Mouse (Mus musculus) kidney, embryonic 15.5 days (tissue): Measurements from ENCODE around the gene Dph1. TPM values are rescaled to one million over a fixed set of nuclear protein-coding genes. Genes with fewer than 3 reads are reported as not detected.

ENCODE experiments used
- ATAC-seq: fragments of 200-750 bp; cut with Nextera tagmentation; replicated peaks from 2 replicates; pipeline ENCODE4 v1.8.0; 2017; ENCODE audit warnings: moderate TSS enrichment; ENCODE audit not compliant: low FRiP score
- H3K27ac ChIP-seq: fragments of 300-500 bp; sonication (generic); 2 replicates; pipeline ENCODE4 v1.5.1; 2015; ENCODE audit warnings: mild to moderate bottlenecking, inconsistent platforms
- H3K27me3 ChIP-seq: fragments of 300-500 bp; sonication (generic); 2 replicates; pipeline ENCODE4 v1.6.1; 2015; ENCODE audit warnings: inconsistent platforms
- H3K36me3 ChIP-seq: fragments of 300-500 bp; sonication (generic); 2 replicates; pipeline ENCODE4 v1.6.1; 2015; ENCODE audit warnings: inconsistent platforms
- H3K4me1 ChIP-seq: fragments of 300-500 bp; sonication (generic); 2 replicates; pipeline ENCODE4 v1.6.1; 2015; ENCODE audit warnings: inconsistent platforms
- H3K4me2 ChIP-seq: fragments of 300-500 bp; sonication (generic); 2 replicates; pipeline ENCODE4 v1.6.1; 2015; ENCODE audit warnings: moderate library complexity, mild to moderate bottlenecking, inconsistent platforms
- H3K4me3 ChIP-seq: fragments of 300-500 bp; sonication (generic); replicated peaks from 2 replicates; pipeline ENCODE4 v1.5.1; 2015; ENCODE audit warnings: mild to moderate bottlenecking, inconsistent platforms
- H3K9ac ChIP-seq: fragments of 300-500 bp; sonication (generic); 2 replicates; pipeline ENCODE4 v1.6.1; 2015; ENCODE audit warnings: mild to moderate bottlenecking, inconsistent platforms
- H3K9me3 ChIP-seq: fragments of 300-500 bp; sonication (generic); replicated peaks from 2 replicates; pipeline ENCODE4 v1.6.1; 2016; ENCODE audit warnings: inconsistent platforms
- WGBS: fragments of 180-500 bp; shearing (Covaris S2); methylation state at CpG from one replicate; pipeline ENCODE4 v1.1.7; 2015; ENCODE audit warnings: mixed read lengths; 5-methylcytosine and 5-hydroxymethylcytosine counted together
- polyA plus RNA-seq: library from polyadenylated mRNA; unstranded; fragments of >200 nt; fragmentation: Nextera tagmentation; extraction: Ambion mirVana; gene quantifications from 2 replicates; pipeline ENCODE4 v1.2.1, GENCODE M21; 2015

Dph1 gene
- polyA plus RNA-seq, 1 experiment from 2014 or later, result 24.6 TPM

DNA sequence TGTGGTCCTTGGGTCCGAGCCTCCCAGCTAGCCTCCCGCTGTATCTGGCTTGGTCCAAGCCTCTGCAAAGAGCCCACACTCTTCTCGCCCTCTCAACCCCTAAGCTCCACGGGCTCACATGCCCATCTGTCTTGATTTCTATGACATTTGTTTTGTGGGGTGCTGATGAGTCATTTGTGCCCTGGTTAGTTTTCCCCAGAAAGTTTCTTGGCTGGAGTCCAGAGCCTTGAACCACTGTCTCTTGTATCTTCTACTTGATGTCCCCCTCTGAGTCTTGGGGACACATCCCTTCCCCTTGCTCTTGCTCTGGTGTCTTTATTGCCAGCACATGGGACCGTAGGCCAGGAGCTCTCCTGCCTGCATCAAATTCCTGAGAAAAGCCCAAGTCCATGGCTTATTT lies 8.9 kb upstream of the Dph1 start:
- 78% methylated on average over 5 of the region's 5 CpGs for WGBS
- ATAC-seq, result no peak
- H3K9me3 ChIP-seq, result no peaks in the 10 kb centered on the region

DNA sequence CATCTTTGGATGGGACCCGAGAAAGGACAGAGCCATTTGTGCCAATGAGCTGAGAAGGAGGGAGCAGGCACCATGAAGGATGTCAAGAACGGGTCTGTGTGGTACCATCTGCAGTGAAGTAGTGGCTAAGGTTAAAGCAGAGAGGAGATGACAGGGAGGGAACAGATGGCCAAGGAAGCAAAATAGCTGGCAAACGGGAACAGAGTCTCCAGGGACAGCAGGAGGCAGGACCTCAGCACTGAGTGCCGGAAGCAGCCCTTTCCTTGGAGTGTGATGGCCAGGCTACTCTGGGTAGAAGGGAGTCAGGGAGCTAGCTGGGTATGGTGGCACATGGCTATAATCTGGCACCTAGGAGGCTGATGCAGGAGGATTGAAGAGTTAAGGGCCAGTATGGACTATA lies 7.8 kb upstream of the Dph1 start:
- H3K4me3 ChIP-seq, result no peak overlapping the region
- no peak overlapping the region for H3K4me2 ChIP-seq
- H3K36me3 ChIP-seq, result no peaks in the 10 kb centered on the region
- WGBS, result 63% methylated on average over 4 of the region's 4 CpGs
- no peak for ATAC-seq
- H3K27me3 ChIP-seq, result peaks cover 56% of the 10 kb centered on the region
- no peaks in the 10 kb centered on the region for H3K9me3 ChIP-seq
- peaks cover 39% of the 10 kb centered on the region for H3K4me1 ChIP-seq
- H3K27ac ChIP-seq, result no peak overlapping the region
- no peak overlapping the region for H3K9ac ChIP-seq

More for the DNA sequence above, 8.9 kb upstream of the Dph1 start:
- peaks cover 45% of the 10 kb centered on the region for H3K27me3 ChIP-seq
- no peaks in the 10 kb centered on the region for H3K36me3 ChIP-seq
- H3K9ac ChIP-seq, result no peak overlapping the region
- H3K4me3 ChIP-seq, result no peak overlapping the region
- no peak overlapping the region for H3K27ac ChIP-seq
- H3K4me2 ChIP-seq, result no peak overlapping the region
- peaks cover 34% of the 10 kb centered on the region for H3K4me1 ChIP-seq

DNA sequence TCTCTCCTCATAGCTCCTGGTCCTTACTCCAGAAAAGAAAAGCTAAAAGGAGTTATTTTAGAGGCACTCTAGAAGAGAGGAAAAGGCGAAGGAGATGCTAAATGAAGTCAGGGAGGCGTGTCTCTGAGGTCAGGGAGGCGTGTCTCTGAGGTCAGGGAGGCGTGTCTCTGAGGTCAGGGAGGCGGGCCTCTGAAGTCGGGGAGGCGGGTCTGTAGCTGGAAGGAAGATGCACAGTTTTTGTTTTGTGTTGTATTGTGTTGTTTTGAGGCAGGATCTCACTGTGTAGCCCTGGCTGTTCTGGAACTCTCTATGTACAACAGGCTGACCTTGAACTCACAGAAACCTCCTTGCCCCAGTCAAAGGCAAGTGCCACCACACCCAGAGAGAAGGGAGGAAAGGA lies 6.9 kb upstream of the Dph1 start:
- Histone ChIP-seq H3K9ac (no peak overlapping the region), H3K9me3 (no peaks in the 10 kb centered on the region), H3K36me3 (no peaks in the 10 kb centered on the region), H3K4me1 (peaks cover 48% of the 10 kb centered on the region), H3K27me3 (peaks cover 65% of the 10 kb centered on the region), H3K4me2 (no peak overlapping the region), H3K27ac (no peak overlapping the region), H3K4me3 (no peak overlapping the region)
- ATAC-seq, result no peak
- WGBS, result 47% methylated on average over 7 of the region's 7 CpGs

DNA sequence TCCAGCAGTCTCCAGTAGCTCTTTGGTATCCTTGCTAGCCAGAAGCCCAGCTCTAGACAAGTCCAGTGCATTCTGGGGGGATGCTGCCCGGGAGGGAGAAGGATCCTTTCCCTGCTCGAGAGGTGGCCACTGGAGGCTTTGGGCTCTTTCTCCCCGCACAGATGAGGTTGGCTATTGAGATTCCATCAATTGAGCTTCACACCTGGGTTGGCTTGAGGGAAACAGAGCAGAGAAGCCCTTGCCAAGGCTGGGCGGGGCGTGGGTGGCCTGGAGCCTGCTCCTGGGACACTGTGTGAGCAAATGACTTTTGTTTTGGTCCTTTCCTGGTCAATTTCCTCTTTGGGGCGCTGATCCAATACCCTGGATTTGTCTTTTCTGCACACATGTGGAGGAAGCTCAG lies 5.1 kb upstream of the Dph1 start:
- peaks cover 81% of the 10 kb centered on the region for H3K27me3 ChIP-seq
- H3K4me2 ChIP-seq, result no peak overlapping the region

DNA sequence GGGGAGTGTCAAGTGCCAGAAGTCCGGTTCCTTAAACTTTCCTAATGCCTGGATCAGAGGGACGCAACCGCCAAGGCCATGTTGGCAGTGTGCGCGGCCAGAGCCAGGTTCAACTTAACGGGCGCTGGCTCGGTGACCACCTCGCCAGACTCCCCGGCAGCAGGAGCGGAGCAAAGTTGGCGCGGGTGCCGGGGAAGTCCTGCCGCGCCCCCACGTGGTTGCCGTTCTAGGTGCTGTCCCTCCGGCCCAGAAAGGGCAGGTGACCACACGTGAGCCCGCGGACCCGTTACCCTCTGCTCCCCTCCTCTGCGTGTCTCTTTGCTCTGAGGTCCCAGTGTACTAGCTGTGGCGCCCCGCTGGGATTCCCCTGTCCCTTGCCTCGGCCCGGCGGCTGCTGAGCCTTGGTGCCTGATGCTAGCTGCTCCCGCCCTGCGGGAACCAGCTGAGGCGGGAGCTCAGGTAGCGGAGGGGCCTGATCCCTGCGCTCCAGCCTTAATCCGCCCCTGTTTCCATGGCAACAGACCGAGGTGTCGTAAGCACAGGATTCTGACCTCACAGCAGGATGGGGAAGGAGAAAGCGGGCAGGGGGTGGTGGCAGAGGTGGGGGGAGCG lies 3.9 kb upstream of the Dph1 start:
- H3K4me3 ChIP-seq, result peak overlapping the region; percentile 60
- WGBS, result 0% methylated on average over 39 of the region's 39 CpGs
- no peak overlapping the region for H3K27ac ChIP-seq
- no peaks in the 10 kb centered on the region for H3K36me3 ChIP-seq
- peak overlapping the region; percentile 89 for H3K4me2 ChIP-seq
- ATAC-seq, result peak; percentile 40
- peaks cover 74% of the 10 kb centered on the region for H3K27me3 ChIP-seq
- peaks cover 49% of the 10 kb centered on the region for H3K4me1 ChIP-seq
- H3K9ac ChIP-seq, result peak overlapping the region; percentile 42
- H3K9me3 ChIP-seq, result no peaks in the 10 kb centered on the region

More for the DNA sequence above, 5.1 kb upstream of the Dph1 start:
- no peak for ATAC-seq
- no peak overlapping the region for H3K9ac ChIP-seq
- H3K36me3 ChIP-seq, result no peaks in the 10 kb centered on the region
- H3K4me3 ChIP-seq, result no peak overlapping the region
- 48% methylated on average over 6 of the region's 6 CpGs for WGBS
- H3K9me3 ChIP-seq, result no peaks in the 10 kb centered on the region
- peaks cover 48% of the 10 kb centered on the region for H3K4me1 ChIP-seq
- H3K27ac ChIP-seq, result no peak overlapping the region

DNA sequence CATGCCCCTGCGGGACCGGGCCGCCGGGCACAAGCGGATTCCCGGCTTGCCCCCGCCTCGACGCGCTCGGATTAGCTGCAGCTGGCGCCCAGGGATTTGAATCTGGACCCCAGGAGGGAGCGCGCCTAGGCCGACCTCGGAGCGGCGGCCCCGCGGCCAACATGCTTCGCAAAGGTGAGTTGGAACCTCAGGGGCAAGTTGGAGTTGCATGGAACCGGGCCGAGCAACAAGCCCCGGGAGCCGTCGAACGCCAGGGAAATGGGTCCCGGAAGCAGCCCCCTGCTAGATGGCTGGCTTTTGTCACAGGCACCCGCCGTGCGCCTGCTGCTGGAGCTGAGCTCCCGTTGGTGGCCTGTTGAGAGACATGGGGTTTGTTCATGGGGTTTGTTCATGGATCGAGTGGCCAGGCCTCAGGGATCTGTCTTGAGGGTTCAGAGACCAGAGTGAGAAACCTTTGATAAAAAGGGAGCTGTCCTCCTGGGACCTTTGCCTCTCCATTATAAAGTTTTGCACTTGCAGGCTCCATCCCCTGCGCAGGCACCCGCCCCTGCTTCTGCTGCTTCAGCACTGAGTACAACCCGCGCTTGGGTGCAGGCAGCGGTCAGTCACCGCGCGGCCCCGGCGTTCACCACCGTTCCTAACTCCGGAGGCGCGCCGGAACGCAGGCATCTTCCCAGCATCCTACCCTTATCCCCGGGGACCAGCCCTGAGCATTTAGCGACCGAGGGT lies 3.2 kb upstream of the Dph1 start:
- peak overlapping the region; percentile 89 for H3K4me2 ChIP-seq
- peaks cover 55% of the 10 kb centered on the region for H3K4me1 ChIP-seq
- H3K4me3 ChIP-seq, result peak overlapping the region; percentile 60
- no peaks in the 10 kb centered on the region for H3K36me3 ChIP-seq
- H3K27ac ChIP-seq, result no peak overlapping the region
- no peaks in the 10 kb centered on the region for H3K9me3 ChIP-seq
- peaks cover 74% of the 10 kb centered on the region for H3K27me3 ChIP-seq
- peak overlapping the region; percentile 42 for H3K9ac ChIP-seq
- under 1% methylated on average over 52 of the region's 52 CpGs for WGBS
- ATAC-seq, result no peak

DNA sequence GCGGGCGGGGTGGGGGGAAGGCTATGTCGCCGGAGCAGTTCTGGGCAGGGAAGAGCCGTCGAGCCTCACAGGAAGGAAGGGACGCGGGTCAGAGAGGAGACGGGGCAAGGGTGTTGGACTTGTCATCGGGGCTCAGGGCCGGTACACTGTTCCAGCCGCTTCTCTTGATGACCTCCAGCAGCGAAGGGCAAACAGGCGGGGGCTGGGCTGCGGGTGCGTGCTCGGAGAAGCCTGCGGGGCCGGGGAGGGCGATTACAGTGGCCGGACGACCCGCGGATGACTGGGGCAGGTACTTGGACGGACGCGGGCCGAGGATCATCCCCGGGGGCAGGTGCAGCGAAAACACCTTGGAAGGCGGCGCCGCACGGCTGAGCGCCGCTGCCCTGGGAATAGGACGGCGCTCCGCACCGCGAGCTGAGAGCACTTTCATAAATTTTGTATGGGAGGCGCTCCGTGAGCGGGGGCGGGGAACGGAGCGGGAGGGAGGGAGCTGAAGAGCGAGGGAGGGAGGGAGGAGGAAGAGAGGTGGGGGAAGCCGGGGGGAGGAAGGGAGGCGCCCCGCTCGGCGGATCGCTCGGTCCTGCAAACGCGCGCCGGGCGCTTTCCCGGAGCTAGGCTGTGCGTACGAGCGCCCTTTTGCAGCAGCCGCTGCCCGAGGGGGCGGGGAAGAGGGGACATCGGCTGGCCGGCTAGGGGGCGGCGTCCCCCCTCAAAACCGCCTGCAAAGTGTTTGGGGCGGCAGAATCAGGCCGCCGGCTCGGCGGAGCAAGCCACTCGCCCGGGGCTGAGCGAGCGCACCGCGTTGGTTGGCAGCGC lies 2.4 kb upstream of the Dph1 start, which contains the start of gene Rtn4rl1:
Gene Rtn4rl1, plus strand, starts transcription at position 528 of the 816 bp plus-strand sequence.
- peak within 1 kb of the TSS; percentile 42 for H3K9ac ChIP-seq

DNA sequence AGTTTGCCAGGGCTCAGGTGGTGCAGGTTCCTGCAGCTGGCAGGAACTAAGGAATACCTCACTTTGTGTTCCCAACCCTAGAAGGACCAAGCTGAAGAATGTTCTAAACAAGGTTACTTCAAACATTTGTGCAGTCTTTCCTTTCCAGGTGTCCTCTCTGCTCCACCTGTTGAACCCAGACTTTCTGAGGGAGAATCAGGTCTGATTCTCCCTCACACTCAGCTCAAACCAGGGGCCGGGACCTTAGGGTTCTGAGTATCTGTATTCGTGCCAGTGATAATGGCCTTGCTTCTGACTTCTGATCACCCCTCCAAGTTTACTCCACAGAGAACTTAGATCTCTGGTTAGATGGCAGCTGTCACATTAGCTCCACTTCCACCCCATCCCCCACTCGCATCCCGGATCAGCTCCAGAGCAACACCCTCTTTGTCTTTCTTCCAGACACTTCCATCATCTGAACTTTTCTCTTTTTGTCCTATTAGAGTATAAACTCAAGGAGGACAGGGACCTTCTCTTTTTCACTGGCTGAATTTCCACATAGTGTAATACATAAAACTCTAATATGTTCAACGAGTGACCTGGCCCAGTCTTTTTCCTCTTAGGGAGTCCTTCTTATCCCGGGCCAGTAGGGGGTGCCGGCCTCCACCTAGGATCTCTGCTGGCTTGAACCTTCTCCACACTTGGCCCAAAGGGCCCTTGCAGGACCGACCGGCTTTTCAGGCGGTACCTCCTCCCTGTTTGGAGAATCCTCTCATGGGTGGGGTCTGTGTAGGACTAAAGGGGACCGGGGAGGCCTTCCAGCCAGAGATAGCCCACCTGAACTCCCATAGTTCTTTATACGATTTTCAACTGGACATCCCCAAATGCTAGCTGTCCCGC lies 1.5 kb upstream of the Dph1 start:
- peak; percentile 40; the same call in 1 of the 2 replicates for ATAC-seq
- peaks cover 61% of the 10 kb centered on the region for H3K27me3 ChIP-seq
- H3K9me3 ChIP-seq, result no peaks in the 10 kb centered on the region
- peak overlapping the region; percentile 89 for H3K4me2 ChIP-seq
- H3K9ac ChIP-seq, result no peak overlapping the region; the same call in 1 of the 2 replicates
- peaks cover 63% of the 10 kb centered on the region for H3K4me1 ChIP-seq
- 24% methylated on average over 13 of the region's 13 CpGs for whole genome bisulfite sequencing
- H3K36me3 ChIP-seq, result no peaks in the 10 kb centered on the region
- H3K27ac ChIP-seq, result no peak overlapping the region
- peak overlapping the region; percentile 60 for H3K4me3 ChIP-seq

More for the DNA sequence above, 2.4 kb upstream of the Dph1 start, which contains the start of gene Rtn4rl1:
- Histone ChIP-seq H3K27me3 (peaks cover 68% of the 10 kb centered on the region), H3K9me3 (no peaks in the 10 kb centered on the region), H3K36me3 (no peaks in the 10 kb centered on the region), H3K4me3 (peak within 1 kb of the TSS; percentile 60), H3K27ac (no peak within 1 kb of the TSS), H3K4me1 (peaks cover 62% of the 10 kb centered on the region), H3K4me2 (peak within 1 kb of the TSS; percentile 89)
- ATAC-seq, result peak; percentile 10; the same call in 1 of the 2 replicates
- WGBS, result under 1% methylated on average over 83 of the region's 84 CpGs

DNA sequence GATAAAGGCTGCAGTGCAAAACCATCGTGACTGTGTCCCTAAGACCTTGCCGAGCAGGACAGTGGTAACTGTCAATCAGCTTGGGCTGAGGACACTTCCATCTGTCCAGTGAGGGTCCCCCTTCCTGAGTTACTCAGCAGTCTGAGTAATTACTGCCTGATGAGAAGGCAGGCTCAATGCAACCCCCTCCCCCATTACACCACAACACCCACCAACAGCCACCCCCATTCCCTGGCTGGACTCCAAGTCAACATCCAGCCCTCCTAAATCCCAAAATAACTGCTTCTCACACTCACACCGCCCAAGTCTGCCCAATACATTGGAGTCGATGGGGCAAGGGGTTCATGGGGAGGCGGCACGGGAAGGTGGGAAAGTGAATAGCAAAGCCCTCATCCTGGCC lies 800 bp upstream of the Dph1 start:
- H3K27me3 ChIP-seq, result peaks cover 55% of the 10 kb centered on the region
- no peak overlapping the region for H3K4me3 ChIP-seq
- H3K36me3 ChIP-seq, result no peaks in the 10 kb centered on the region
- no peak overlapping the region for H3K9ac ChIP-seq
- WGBS, result 67% methylated on average over 6 of the region's 6 CpGs
- ATAC-seq, result no peak
- H3K9me3 ChIP-seq, result no peaks in the 10 kb centered on the region
- H3K4me2 ChIP-seq, result no peak overlapping the region
- no peak overlapping the region for H3K27ac ChIP-seq
- peaks cover 63% of the 10 kb centered on the region for H3K4me1 ChIP-seq

DNA sequence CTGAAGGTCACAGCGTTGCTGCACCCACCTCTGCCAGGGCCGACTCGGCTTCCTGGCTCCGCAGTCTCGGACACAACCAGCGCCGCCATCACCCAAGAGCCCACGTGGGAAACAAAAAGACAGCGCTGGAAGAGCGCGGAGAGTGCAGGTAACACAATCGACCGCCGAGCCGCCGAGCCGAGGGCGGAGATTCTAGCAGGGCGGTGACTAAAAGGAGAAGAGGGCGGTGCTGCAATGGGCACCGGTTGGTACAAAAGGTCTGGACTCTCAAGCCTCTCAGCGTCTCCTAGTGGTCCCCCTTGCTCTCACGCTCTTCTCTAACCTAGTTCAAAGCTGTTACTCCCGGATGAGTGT lies 693 bp downstream of the Dph1 start:
- Histone ChIP-seq H3K27me3 (peaks cover 40% of the 10 kb centered on the region), H3K4me3 (peak overlapping the region; percentile 93), H3K9ac (peak overlapping the region; percentile 64), H3K27ac (peak overlapping the region; percentile 55), H3K4me1 (peaks cover 51% of the 10 kb centered on the region), H3K9me3 (no peaks in the 10 kb centered on the region), H3K36me3 (no peaks in the 10 kb centered on the region), H3K4me2 (peak overlapping the region; percentile 86)
- WGBS, result under 1% methylated on average over 24 of the region's 24 CpGs
- ATAC-seq, result peak; percentile 75

DNA sequence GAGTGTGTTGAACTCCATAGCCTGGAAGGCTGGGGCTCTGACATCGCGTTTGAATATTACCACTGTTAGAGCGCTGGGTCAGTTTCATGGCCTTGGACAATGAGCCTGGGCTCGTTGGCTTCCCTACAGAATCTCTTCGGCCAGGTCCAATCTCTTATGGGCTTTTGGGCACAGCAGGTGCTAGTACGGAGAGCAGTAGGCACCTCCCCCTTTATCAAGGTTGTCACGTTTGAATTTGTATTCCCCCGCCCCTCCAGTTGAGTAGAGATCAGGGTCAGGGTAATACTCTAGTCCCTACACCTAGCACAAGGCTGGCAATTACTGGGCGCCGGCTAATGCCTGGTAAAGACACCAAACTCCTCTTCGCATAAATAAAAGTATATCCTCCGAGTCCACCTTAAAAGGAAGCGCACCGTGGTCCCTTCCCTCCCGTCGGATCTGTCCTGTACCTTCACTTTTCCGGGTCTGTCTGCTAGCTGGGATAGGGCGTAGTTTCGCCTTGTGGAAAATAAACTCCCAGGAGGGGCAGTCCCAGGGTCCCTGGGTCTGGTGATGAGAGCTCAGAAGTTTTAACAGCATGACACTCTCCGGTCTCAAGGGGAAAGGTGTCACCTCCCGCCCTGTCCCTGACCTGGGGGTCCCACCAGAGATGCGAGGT lies 1.2 kb downstream of the Dph1 start:
- Histone ChIP-seq H3K27me3 (peaks cover 35% of the 10 kb centered on the region), H3K27ac (peak overlapping the region; percentile 55), H3K4me1 (peaks cover 51% of the 10 kb centered on the region), H3K36me3 (peaks cover under 1% of the 10 kb centered on the region; the same call in 1 of the 2 replicates), H3K9ac (peak overlapping the region; percentile 64), H3K9me3 (no peaks in the 10 kb centered on the region), H3K4me2 (peak overlapping the region; percentile 86), H3K4me3 (peak overlapping the region; percentile 93)
- WGBS, result under 1% methylated on average over 22 of the region's 22 CpGs
- ATAC-seq, result no peak
